Mouse (Mus musculus): ENCODE data around the gene Hspa1b.
"Not testable (repeated sequence)": the region's sequence is repeated elsewhere in the genome, so short reads cannot be mapped to it uniquely, and the experiment has no call there.

Hspa1b gene

GRCm38 (mm10) chr17:34959130-34959778 lies at the start of gene Hspa1b:
Gene Hspa1b, minus strand, starts transcription at chr17:34959238.
- DNase-seq (ENCODE audit: low spot score) = peak; percentile 92

- no peak for DNase-seq (ENCODE audit: low spot score)
These were observed 48.5 kb upstream of the Hspa1b start for GRCm38 (mm10) chr17:35007387-35007991.

GRCm38 (mm10) chr17:35005902-35006301 lies 46.9 kb upstream of the Hspa1b start:
- not testable (repeated sequence) for DNase-seq (ENCODE audit: low spot score)

GRCm38 (mm10) chr17:35005158-35005557 lies 46.1 kb upstream of the Hspa1b start:
- no peak for DNase-seq (ENCODE audit: low spot score)

- no peak for DNase-seq (ENCODE audit: low spot score)
These were observed 45.2 kb upstream of the Hspa1b start for GRCm38 (mm10) chr17:35004075-35004717.

- no peak for DNase-seq (ENCODE audit: low spot score)
These were observed 44.2 kb upstream of the Hspa1b start for GRCm38 (mm10) chr17:35003022-35003838.

- DNase-seq (ENCODE audit: low spot score) = no peak
These were observed 43.3 kb upstream of the Hspa1b start for GRCm38 (mm10) chr17:35002153-35002865.

GRCm38 (mm10) chr17:35001452-35002152 lies 42.6 kb upstream of the Hspa1b start:
- peak; percentile 53 for DNase-seq (ENCODE audit: low spot score)

- peak; percentile 95 for DNase-seq (ENCODE audit: low spot score)
These were observed 41.8 kb upstream of the Hspa1b start, which contains the start of gene Vars for GRCm38 (mm10) chr17:35000717-35001451. Gene Vars, plus strand, starts transcription at chr17:35000987.

GRCm38 (mm10) chr17:34999871-35000716 lies 41.1 kb upstream of the Hspa1b start:
- peak; percentile 49 for DNase-seq (ENCODE audit: low spot score)

- no peak for DNase-seq (ENCODE audit: low spot score)
These were observed 39.7 kb upstream of the Hspa1b start for GRCm38 (mm10) chr17:34998526-34999430.

- DNase-seq (ENCODE audit: low spot score) = no peak
These were observed 38.1 kb upstream of the Hspa1b start for GRCm38 (mm10) chr17:34997142-34997483.

GRCm38 (mm10) chr17:34996411-34997141 lies 37.5 kb upstream of the Hspa1b start:
- DNase-seq (ENCODE audit: low spot score) = no peak

GRCm38 (mm10) chr17:34995927-34996326 lies 36.9 kb upstream of the Hspa1b start:
- not testable (repeated sequence) for DNase-seq (ENCODE audit: low spot score)

- DNase-seq (ENCODE audit: low spot score) = not testable (repeated sequence)
These were observed 36.2 kb upstream of the Hspa1b start for GRCm38 (mm10) chr17:34995192-34995591.

- no peak for DNase-seq (ENCODE audit: low spot score)
These were observed 35.7 kb upstream of the Hspa1b start for GRCm38 (mm10) chr17:34994751-34995150.

- DNase-seq (ENCODE audit: low spot score) = peak; percentile 63
These were observed 25.2 kb upstream of the Hspa1b start for GRCm38 (mm10) chr17:34984218-34984617.

- no peak for DNase-seq (ENCODE audit: low spot score)
These were observed 23.3 kb upstream of the Hspa1b start for GRCm38 (mm10) chr17:34982328-34982727.

Data from embryo, embryonic 10.5 days (tissue).